Mouse (Mus musculus) heart, embryonic 11.5 days (tissue): Measurements from ENCODE around the gene Lysmd1. TPM values are rescaled to one million over a fixed set of nuclear protein-coding genes. Genes with fewer than 3 reads are reported as not detected.

ENCODE experiments used
- ATAC-seq: fragments of 200-750 bp; cut with Nextera tagmentation; replicated peaks from 2 replicates; pipeline ENCODE4 v1.8.0; 2017; ENCODE audit warnings: moderate library complexity; ENCODE audit not compliant: insufficient number of reproducible peaks, low FRiP score, low TSS enrichment
- H3K27ac ChIP-seq: fragments of 300-500 bp; sonication (generic); 2 replicates; pipeline ENCODE4 v1.5.1; 2014; ENCODE audit warnings: mild to moderate bottlenecking, low read depth, low read length
- H3K27me3 ChIP-seq: fragments of 300-500 bp; sonication (generic); 2 replicates; pipeline ENCODE4 v1.6.1; 2014; ENCODE audit warnings: mild to moderate bottlenecking, low read length, mixed read lengths; ENCODE audit not compliant: control insufficient read depth, insufficient read depth
- H3K36me3 ChIP-seq: fragments of 300-500 bp; sonication (generic); 2 replicates; pipeline ENCODE4 v1.6.1; 2014; ENCODE audit warnings: mild to moderate bottlenecking, low read length, moderate library complexity, mixed read lengths; ENCODE audit not compliant: control insufficient read depth, insufficient read depth
- H3K4me1 ChIP-seq: fragments of 300-500 bp; sonication (generic); 2 replicates; pipeline ENCODE4 v1.6.1; 2014; ENCODE audit warnings: low read length; ENCODE audit not compliant: control insufficient read depth, insufficient read depth
- H3K4me2 ChIP-seq: fragments of 300-500 bp; sonication (generic); 2 replicates; pipeline ENCODE4 v1.6.1; 2014; ENCODE audit warnings: mild to moderate bottlenecking, moderate library complexity
- H3K4me3 ChIP-seq: fragments of 300-500 bp; sonication (generic); 2 replicates; pipeline ENCODE4 v1.5.1; 2014; ENCODE audit warnings: low read depth, low read length
- H3K9ac ChIP-seq: fragments of 300-500 bp; sonication (generic); 2 replicates; pipeline ENCODE4 v1.6.1; 2014; ENCODE audit warnings: mild to moderate bottlenecking, low read depth, low read length, moderate library complexity
- H3K9me3 ChIP-seq: fragments of 300-500 bp; sonication (generic); replicated peaks from 2 replicates; pipeline ENCODE4 v1.6.1; 2016; ENCODE audit warnings: low read length; ENCODE audit not compliant: control insufficient read depth
- WGBS: fragments of 180-500 bp; shearing (Covaris S2); extraction: QIAGEN DNeasy Blood & Tissue Kit; methylation state at CpG from one replicate; pipeline ENCODE4 v1.1.7; 2014; ENCODE audit not compliant: insufficient replicate concordance; 5-methylcytosine and 5-hydroxymethylcytosine counted together
- polyA plus RNA-seq: library from polyadenylated mRNA; unstranded; fragments of >200 nt; fragmentation: Nextera tagmentation; extraction: Ambion mirVana; gene quantifications from 2 replicates; pipeline ENCODE4 v1.2.1, GENCODE M21; 2014

Gene Lysmd1
- polyA plus RNA-seq, 1 experiment from 2014 or later = 6.5 TPM

DNA sequence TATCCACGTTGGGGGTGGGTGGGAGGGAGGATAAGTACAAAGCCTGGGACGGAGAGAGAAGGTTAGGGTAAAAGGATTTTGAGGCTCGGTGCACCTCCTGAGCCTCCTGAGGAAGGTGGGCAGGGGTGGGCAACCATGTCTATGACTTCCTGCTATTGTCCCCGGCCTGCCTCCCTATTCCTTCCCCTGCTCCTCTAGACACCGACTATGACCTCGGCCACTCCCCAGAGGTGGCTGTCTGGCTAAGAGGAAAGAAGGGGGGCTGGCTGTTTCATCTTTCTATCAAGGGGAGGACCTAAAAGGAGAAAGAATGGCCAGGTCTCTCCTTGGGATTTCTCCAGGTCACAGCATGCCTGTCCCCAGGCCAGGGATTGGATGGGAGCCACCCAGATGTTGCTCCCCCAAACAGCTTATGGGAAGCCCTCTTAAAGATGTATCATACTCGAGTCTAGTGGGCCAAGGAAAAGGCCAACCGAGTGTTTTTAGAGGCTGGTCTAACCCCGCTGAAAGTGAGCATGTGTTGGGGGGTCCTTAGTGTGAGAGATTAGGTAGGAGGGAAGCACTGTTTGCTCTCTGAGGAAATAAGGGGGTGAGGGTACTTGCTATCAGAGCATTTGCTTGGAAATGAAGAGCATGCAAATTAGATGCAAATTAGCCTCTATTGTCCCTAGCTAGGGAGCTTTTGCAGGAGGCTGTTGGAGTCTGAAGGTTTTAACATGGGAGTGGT lies 27.9 kb downstream of the Lysmd1 start:
- Histone ChIP-seq H3K4me2 (peak overlapping the region; percentile 96), H3K9ac (no peak overlapping the region), H3K27me3 (peaks cover 9% of the 10 kb centered on the region), H3K27ac (no peak overlapping the region), H3K4me1 (peaks cover 29% of the 10 kb centered on the region), H3K4me3 (peak overlapping the region; percentile 76), H3K9me3 (no peaks in the 10 kb centered on the region), H3K36me3 (peaks cover 2% of the 10 kb centered on the region; the same call in 1 of the 2 replicates)
- 12% methylated on average over 9 of the region's 9 CpGs for WGBS
- no peak for ATAC-seq

DNA sequence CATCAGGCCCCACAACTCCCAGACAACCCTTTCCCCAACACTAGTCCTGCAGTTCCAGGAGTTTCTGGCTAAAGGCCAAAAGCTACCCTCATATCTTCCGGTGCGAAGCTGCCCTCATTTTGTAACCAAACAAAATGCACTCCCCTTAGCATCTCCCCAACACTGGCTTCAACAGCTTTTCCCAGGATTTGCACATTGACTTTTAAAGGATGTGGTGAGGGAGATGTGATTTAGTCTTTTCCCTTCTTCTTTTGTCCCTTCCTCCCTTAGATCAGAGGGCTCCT lies 28.4 kb downstream of the Lysmd1 start:
- Histone ChIP-seq H3K36me3 (peaks cover 2% of the 10 kb centered on the region; the same call in 1 of the 2 replicates), H3K4me3 (0 out of 2 replicates have a peak overlapping the region, but pooled peaks have one; percentile 12), H3K27me3 (peaks cover 9% of the 10 kb centered on the region), H3K4me2 (no peak overlapping the region; the same call in 1 of the 2 replicates), H3K9me3 (no peaks in the 10 kb centered on the region), H3K4me1 (peaks cover 29% of the 10 kb centered on the region), H3K9ac (no peak overlapping the region), H3K27ac (no peak overlapping the region)
- ATAC-seq = no peak
- 29% methylated on average over 2 of the region's 2 CpGs for WGBS

DNA sequence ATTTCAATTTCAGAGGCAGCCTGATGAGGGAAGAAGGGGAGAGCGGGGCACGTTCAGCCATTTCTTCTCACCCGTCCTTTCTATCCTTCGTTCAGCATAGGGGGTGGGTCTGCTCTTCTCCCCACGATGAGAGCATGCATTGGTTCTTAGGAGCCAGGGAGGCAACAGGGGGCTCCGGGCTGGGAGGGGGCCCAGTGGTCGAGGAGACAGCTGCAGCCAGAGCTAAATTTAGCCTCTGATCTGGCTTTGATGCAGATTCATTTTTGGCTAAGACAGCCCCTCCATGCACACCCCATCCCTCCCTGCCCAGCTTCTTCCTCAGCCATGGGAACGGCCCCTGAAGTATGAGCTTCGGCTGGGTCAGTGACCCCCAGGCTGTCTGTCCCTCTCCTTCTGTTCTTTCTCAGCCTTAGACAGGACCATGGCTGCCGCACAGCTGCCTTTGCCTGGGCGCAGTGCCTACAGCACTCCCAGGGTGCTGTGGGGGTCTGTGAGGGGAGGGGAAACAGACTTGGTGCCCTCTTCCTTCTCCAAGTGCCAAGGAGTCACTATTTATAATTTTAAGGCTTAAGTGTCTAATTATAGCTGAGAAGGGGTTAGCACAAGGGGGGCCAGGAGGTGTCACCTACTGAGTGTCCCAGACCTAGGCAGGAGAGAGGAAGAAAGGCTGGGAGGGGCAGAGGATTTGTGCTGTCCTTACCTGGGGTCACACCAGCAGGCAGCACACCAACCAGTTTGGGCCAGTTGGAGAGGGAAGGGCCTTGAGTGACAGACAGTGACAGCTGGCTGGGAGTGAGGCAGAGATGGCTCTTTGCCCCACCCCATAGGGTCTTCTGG lies 29.7 kb downstream of the Lysmd1 start:
- ATAC-seq = no peak

DNA sequence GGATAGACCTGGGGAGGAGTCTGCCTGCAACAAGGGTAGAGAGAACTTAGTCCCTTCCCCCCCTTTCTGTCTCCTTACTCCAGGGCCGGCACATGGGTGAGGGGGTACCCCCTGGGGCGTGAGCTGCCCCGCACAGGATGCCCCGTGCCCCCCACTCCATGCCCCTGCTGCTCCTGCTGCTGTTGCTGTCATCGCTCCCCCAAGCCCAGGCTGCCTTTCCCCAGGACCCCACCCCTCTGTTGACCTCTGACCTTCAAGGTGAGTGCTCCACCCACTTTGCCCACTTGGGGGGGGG lies 30.3 kb downstream of the Lysmd1 start:
- no peak overlapping the region for H3K27ac ChIP-seq
- no peak overlapping the region for H3K4me3 ChIP-seq

More for the DNA sequence above, 29.7 kb downstream of the Lysmd1 start:
- Histone ChIP-seq H3K36me3 (peaks cover 2% of the 10 kb centered on the region; the same call in 1 of the 2 replicates), H3K4me3 (no peak overlapping the region), H3K9ac (no peak overlapping the region), H3K9me3 (no peaks in the 10 kb centered on the region), H3K4me1 (peaks cover 29% of the 10 kb centered on the region), H3K27ac (no peak overlapping the region), H3K4me2 (peak overlapping the region; percentile 27; the same call in 1 of the 2 replicates), H3K27me3 (peaks cover 9% of the 10 kb centered on the region)
- WGBS = 47% methylated on average over 11 of the region's 11 CpGs

DNA sequence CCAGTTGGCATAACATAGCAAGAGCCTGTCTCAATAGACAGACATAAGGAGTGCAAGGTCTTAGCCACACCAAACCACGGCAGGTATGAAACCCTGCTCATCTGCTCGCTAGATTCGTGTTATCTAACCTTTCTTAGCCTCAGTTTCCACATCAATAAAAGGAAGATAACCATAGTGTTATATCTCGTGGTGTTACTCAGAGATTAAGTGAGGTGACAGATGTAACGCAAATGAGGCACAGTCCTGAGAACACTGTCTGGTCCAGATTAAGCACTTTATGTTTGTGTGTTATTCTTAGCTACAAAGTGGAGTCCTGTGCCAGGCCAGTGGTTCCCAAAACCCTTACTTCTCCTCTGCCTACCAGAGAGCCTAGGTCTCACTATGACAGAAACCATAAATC lies 31.0 kb downstream of the Lysmd1 start:
- Histone ChIP-seq H3K4me2 (no peak overlapping the region), H3K27me3 (peaks cover 9% of the 10 kb centered on the region), H3K4me1 (peaks cover 26% of the 10 kb centered on the region), H3K9ac (no peak overlapping the region), H3K9me3 (no peaks in the 10 kb centered on the region), H3K27ac (no peak overlapping the region), H3K4me3 (no peak overlapping the region), H3K36me3 (peaks cover 6% of the 10 kb centered on the region)
- WGBS = 58% methylated on average over 5 of the region's 5 CpGs
- no peak for ATAC-seq

More for the DNA sequence above, 30.3 kb downstream of the Lysmd1 start:
- Histone ChIP-seq H3K27me3 (peaks cover 7% of the 10 kb centered on the region), H3K9me3 (no peaks in the 10 kb centered on the region), H3K9ac (no peak overlapping the region), H3K4me2 (no peak overlapping the region), H3K36me3 (peaks cover 3% of the 10 kb centered on the region), H3K4me1 (peaks cover 29% of the 10 kb centered on the region)
- WGBS = 59% methylated on average over 4 of the region's 5 CpGs
- ATAC-seq = no peak

DNA sequence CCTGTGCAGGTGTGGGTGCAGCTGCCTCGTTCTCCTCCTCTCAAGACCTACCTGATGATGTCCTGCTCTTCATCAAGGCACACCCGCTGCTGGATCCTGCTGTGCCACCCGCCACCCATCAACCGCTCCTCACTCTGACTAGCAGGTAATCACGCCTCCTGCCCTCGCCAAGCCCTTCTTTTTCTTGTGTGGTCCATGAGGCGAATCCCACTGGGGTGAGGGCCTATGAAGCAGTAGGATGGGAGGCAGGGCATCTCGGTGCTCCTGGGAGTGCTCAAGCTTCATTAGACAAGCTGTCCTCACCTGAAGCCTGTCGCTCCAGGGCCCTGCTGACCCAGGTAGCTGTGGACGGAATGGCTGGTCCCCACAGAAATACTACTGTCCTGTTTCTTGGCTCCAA lies 36.1 kb downstream of the Lysmd1 start:
- no peaks in the 10 kb centered on the region; the same call in 1 of the 2 replicates for H3K4me1 ChIP-seq
- H3K27me3 ChIP-seq = peaks cover 38% of the 10 kb centered on the region
- 79% methylated on average over 10 of the region's 10 CpGs for WGBS
- no peak overlapping the region for H3K9ac ChIP-seq
- H3K27ac ChIP-seq = no peak overlapping the region
- no peaks in the 10 kb centered on the region for H3K9me3 ChIP-seq
- H3K4me3 ChIP-seq = no peak overlapping the region
- H3K4me2 ChIP-seq = no peak overlapping the region
- ATAC-seq = no peak
- peaks cover 6% of the 10 kb centered on the region for H3K36me3 ChIP-seq

DNA sequence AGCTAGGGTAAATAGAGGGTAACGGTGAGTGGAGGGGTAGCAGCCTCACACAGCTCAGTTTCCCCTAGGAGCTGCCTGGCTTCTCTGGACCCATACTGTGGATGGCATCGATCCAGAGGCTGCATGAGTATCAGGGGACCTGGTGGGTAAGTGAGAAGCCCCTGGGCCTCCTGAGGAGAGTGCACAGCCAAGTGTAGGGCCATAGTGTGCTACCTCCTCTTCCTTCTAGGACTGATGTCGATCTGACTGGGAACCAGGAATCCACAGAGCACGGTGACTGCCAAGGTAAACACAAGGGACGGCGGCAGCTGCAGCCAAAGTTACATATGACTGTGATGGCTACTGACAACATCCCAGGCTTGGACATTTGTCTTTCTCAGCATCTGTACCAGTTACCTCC lies 37.2 kb downstream of the Lysmd1 start:
- no peak overlapping the region for H3K9ac ChIP-seq
- no peak overlapping the region for H3K27ac ChIP-seq
- no peaks in the 10 kb centered on the region for H3K9me3 ChIP-seq
- H3K4me2 ChIP-seq = no peak overlapping the region
- 60% methylated on average over 6 of the region's 6 CpGs for WGBS
- H3K4me3 ChIP-seq = no peak overlapping the region
- no peaks in the 10 kb centered on the region; the same call in 1 of the 2 replicates for H3K4me1 ChIP-seq
- H3K27me3 ChIP-seq = peaks cover 38% of the 10 kb centered on the region
- H3K36me3 ChIP-seq = peaks cover 6% of the 10 kb centered on the region
- ATAC-seq = no peak

DNA sequence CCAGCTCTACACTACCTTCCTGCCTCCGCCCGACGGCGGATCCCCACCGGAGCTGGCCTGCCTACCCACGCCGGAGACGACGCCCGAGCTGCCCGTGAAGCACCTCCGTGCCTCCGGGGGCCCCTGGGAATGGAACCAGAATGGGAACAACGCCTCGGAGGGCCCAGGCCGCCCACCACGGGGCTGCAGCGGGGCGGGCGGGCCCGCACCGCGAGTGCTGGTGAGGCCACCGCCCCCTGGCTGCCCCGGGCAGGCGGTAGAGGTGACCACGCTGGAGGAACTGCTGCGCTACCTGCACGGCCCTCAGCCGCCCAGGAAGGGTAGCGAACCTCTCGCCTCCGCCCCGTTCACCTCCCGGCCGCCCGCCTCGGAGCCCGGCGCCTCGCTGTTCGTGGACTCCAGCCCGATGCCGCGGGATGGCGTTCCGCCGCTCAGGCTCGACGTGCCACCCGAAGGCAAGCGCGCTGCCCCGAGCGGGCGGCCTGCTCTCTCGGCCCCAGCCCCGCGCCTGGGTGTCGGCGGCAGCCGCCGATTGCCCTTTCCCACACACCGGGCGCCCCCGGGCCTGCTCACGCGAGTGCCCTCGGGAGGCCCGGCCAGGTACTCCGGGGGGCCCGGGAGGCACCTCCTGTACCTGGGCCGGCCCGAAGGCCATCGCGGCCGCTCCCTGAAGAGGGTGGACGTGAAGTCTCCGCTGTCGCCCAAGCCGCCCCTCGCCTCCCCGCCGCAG lies 38.8 kb downstream of the Lysmd1 start:
- Histone ChIP-seq H3K36me3 (peaks cover 4% of the 10 kb centered on the region; the same call in 1 of the 2 replicates), H3K4me2 (peak overlapping the region; percentile 64), H3K4me3 (peak overlapping the region; percentile 38), H3K4me1 (no peaks in the 10 kb centered on the region; the same call in 1 of the 2 replicates), H3K27ac (no peak overlapping the region), H3K9me3 (no peaks in the 10 kb centered on the region), H3K27me3 (peaks cover 38% of the 10 kb centered on the region), H3K9ac (no peak overlapping the region)
- ATAC-seq = no peak
- 15% methylated on average over 73 of the region's 84 CpGs for WGBS
